Mouse (Mus musculus) hindbrain, embryonic 16.5 days (tissue): ENCODE results near the gene Traf4. TPM values are rescaled to one million over a fixed set of nuclear protein-coding genes. Genes with fewer than 3 reads are reported as not detected.

Experiments used
- ATAC-seq: fragments of 200-750 bp; cut with Nextera tagmentation; 2 replicates; pipeline ENCODE4 v1.8.0; 2017; ENCODE audit warnings: moderate TSS enrichment, moderate library complexity
- H3K27ac ChIP-seq: fragments of 300-500 bp; sonication (generic); 2 replicates; pipeline ENCODE4 v1.5.1; 2014; ENCODE audit warnings: low read depth, mild to moderate bottlenecking, control low read depth, low read length, moderate library complexity
- H3K27me3 ChIP-seq: fragments of 300-500 bp; sonication (generic); replicated peaks from 2 replicates; pipeline ENCODE4 v1.6.1; 2014; ENCODE audit warnings: low read length; ENCODE audit not compliant: control insufficient read depth, insufficient read depth
- H3K36me3 ChIP-seq: fragments of 300-500 bp; sonication (generic); 2 replicates; pipeline ENCODE4 v1.6.1; 2014; ENCODE audit warnings: mild to moderate bottlenecking, low read length, moderate library complexity, mixed read lengths; ENCODE audit not compliant: control insufficient read depth, insufficient read depth
- H3K4me1 ChIP-seq: fragments of 300-500 bp; sonication (generic); 2 replicates; pipeline ENCODE4 v1.6.1; 2014; ENCODE audit warnings: low read depth, low read length; ENCODE audit not compliant: control insufficient read depth, insufficient read depth
- H3K4me2 ChIP-seq: fragments of 300-500 bp; sonication (generic); 2 replicates; pipeline ENCODE4 v1.6.1; 2014; ENCODE audit warnings: mild to moderate bottlenecking, low read length, control low read depth, moderate library complexity
- H3K4me3 ChIP-seq: fragments of 300-500 bp; sonication (generic); 2 replicates; pipeline ENCODE4 v1.5.1; 2014; ENCODE audit warnings: mild to moderate bottlenecking, low read length, control low read depth, moderate library complexity
- H3K9ac ChIP-seq: fragments of 300-500 bp; sonication (generic); 2 replicates; pipeline ENCODE4 v1.6.1; 2014; ENCODE audit warnings: low read depth, mild to moderate bottlenecking, control low read depth, low read length, moderate library complexity
- H3K9me3 ChIP-seq: fragments of 300-500 bp; sonication (generic); 2 replicates; pipeline ENCODE4 v1.6.1; 2014; ENCODE audit warnings: mild to moderate bottlenecking, low read length, moderate library complexity; ENCODE audit not compliant: control insufficient read depth
- WGBS: fragments of 180-500 bp; shearing (Covaris S2); extraction: QIAGEN DNeasy Blood & Tissue Kit; methylation state at CpG from one replicate; pipeline ENCODE4 v1.1.7; 2014; 5-methylcytosine and 5-hydroxymethylcytosine counted together
- polyA plus RNA-seq: library from polyadenylated mRNA; unstranded; fragments of >200 nt; fragmentation: Nextera tagmentation; extraction: Ambion mirVana; gene quantifications from 2 replicates; pipeline ENCODE4 v1.2.1, GENCODE M21; 2015

Traf4 gene
- polyA plus RNA-seq, 1 experiment from 2014 or later, result 80.1 TPM

GRCm38 (mm10) chr11:78177903-78178858, 12.8 kb upstream of the Traf4 start:
- Histone ChIP-seq H3K27ac (peak overlapping the region; percentile 85), H3K4me1 (peaks cover 43% of the 10 kb centered on the region), H3K9ac (peak overlapping the region; percentile 65), H3K27me3 (no peaks in the 10 kb centered on the region), H3K9me3 (no peaks in the 10 kb centered on the region), H3K36me3 (peaks cover 12% of the 10 kb centered on the region), H3K4me2 (peak overlapping the region; percentile 81), H3K4me3 (peak overlapping the region; percentile 64)
- under 1% methylated on average over 49 of the region's 84 CpGs for WGBS
- peak; percentile 83 for ATAC-seq

GRCm38 (mm10) chr11:78177437-78177836, 12.0 kb upstream of the Traf4 start:
- WGBS, result 3% methylated on average over 10 of the region's 10 CpGs
- H3K36me3 ChIP-seq, result peaks cover 12% of the 10 kb centered on the region
- peak overlapping the region; percentile 64 for H3K4me3 ChIP-seq
- H3K9ac ChIP-seq, result peak overlapping the region; percentile 57; the same call in 1 of the 2 replicates
- H3K9me3 ChIP-seq, result no peaks in the 10 kb centered on the region
- H3K4me1 ChIP-seq, result peaks cover 42% of the 10 kb centered on the region
- ATAC-seq, result peak; percentile 3; the same call in 1 of the 2 replicates
- peak overlapping the region; percentile 81 for H3K4me2 ChIP-seq
- H3K27me3 ChIP-seq, result no peaks in the 10 kb centered on the region
- no peak overlapping the region for H3K27ac ChIP-seq

- Histone ChIP-seq H3K4me3 (peak overlapping the region; percentile 64), H3K9ac (peak overlapping the region; percentile 57), H3K4me1 (peaks cover 37% of the 10 kb centered on the region), H3K4me2 (peak overlapping the region; percentile 81), H3K36me3 (peaks cover 12% of the 10 kb centered on the region), H3K27ac (no peak overlapping the region; the same call in 1 of the 2 replicates), H3K9me3 (no peaks in the 10 kb centered on the region), H3K27me3 (no peaks in the 10 kb centered on the region)
- ATAC-seq, result no peak
- WGBS, result 2% methylated on average over 23 of the region's 23 CpGs
Observed at GRCm38 (mm10) chr11:78176905-78177331, 11.5 kb upstream of the Traf4 start.

GRCm38 (mm10) chr11:78176402-78176862, 11.0 kb upstream of the Traf4 start, which contains the start of the genes Nek8 and Tlcd1:
Nek8 (minus strand) TSS chr11:78176675.
Tlcd1 (plus strand) TSS chr11:78176711.
- Histone ChIP-seq H3K4me3 (peak within 1 kb of the TSS; percentile 64), H3K36me3 (peaks cover 12% of the 10 kb centered on the region)
- peak; percentile 61 for ATAC-seq

GRCm38 (mm10) chr11:78175771-78176401, 10.5 kb upstream of the Traf4 start:
- H3K4me3 ChIP-seq, result peak overlapping the region; percentile 64
- H3K27me3 ChIP-seq, result no peaks in the 10 kb centered on the region
- H3K36me3 ChIP-seq, result peaks cover 8% of the 10 kb centered on the region
- peak overlapping the region; percentile 83 for H3K27ac ChIP-seq
- peak overlapping the region; percentile 81 for H3K4me2 ChIP-seq
- no peak for ATAC-seq
- H3K9me3 ChIP-seq, result no peaks in the 10 kb centered on the region
- H3K9ac ChIP-seq, result peak overlapping the region; percentile 57
- WGBS, result 4% methylated on average over 9 of the region's 10 CpGs
- H3K4me1 ChIP-seq, result peaks cover 32% of the 10 kb centered on the region

More at GRCm38 (mm10) chr11:78176402-78176862, 11.0 kb upstream of the Traf4 start, which contains the start of the genes Nek8 and Tlcd1:
- Histone ChIP-seq H3K9ac (peak within 1 kb of the TSS; percentile 57), H3K4me1 (peaks cover 32% of the 10 kb centered on the region), H3K27me3 (no peaks in the 10 kb centered on the region), H3K4me2 (peak within 1 kb of the TSS; percentile 81), H3K27ac (peak within 1 kb of the TSS; percentile 83), H3K9me3 (no peaks in the 10 kb centered on the region)
- under 1% methylated on average over 32 of the region's 32 CpGs for WGBS

GRCm38 (mm10) chr11:78174506-78174905, 9.1 kb upstream of the Traf4 start:
- Histone ChIP-seq H3K27me3 (no peaks in the 10 kb centered on the region), H3K9ac (no peak overlapping the region), H3K4me1 (peaks cover 24% of the 10 kb centered on the region), H3K9me3 (no peaks in the 10 kb centered on the region), H3K27ac (no peak overlapping the region), H3K36me3 (no peaks in the 10 kb centered on the region; the same call in 1 of the 2 replicates), H3K4me3 (no peak overlapping the region), H3K4me2 (no peak overlapping the region)
- ATAC-seq, result no peak
- 87% methylated on average over 3 of the region's 3 CpGs for WGBS

GRCm38 (mm10) chr11:78172748-78173383, 7.5 kb upstream of the Traf4 start:
- 82% methylated on average over 19 of the region's 19 CpGs for WGBS
- ATAC-seq, result no peak
- Histone ChIP-seq H3K4me2 (no peak overlapping the region), H3K4me1 (peaks cover 9% of the 10 kb centered on the region), H3K9me3 (no peaks in the 10 kb centered on the region), H3K36me3 (no peaks in the 10 kb centered on the region), H3K9ac (no peak overlapping the region), H3K4me3 (no peak overlapping the region), H3K27ac (no peak overlapping the region), H3K27me3 (no peaks in the 10 kb centered on the region)

GRCm38 (mm10) chr11:78172034-78172747, 6.8 kb upstream of the Traf4 start:
- Histone ChIP-seq H3K9me3 (no peaks in the 10 kb centered on the region), H3K27ac (no peak overlapping the region), H3K36me3 (no peaks in the 10 kb centered on the region), H3K9ac (no peak overlapping the region), H3K4me1 (peaks cover 6% of the 10 kb centered on the region), H3K4me2 (no peak overlapping the region), H3K4me3 (no peak overlapping the region), H3K27me3 (no peaks in the 10 kb centered on the region)
- ATAC-seq, result no peak
- WGBS, result 80% methylated on average over 16 of the region's 16 CpGs
